Mouse (Mus musculus): ENCODE measurements at regions not wholly inside any gene's neighbourhood (a gene's known extent, or its start where the extent isn't known, plus 50 kb on each side); places are given as distances from the start of the nearest gene placed in this dataset.

- ATAC-seq (replicated peaks; ENCODE audit: low read depth, poor library complexity, severe bottlenecking): no peak
Observed at GRCm38 (mm10) chr1:190067181-190067580, 103.3 kb downstream of the Prox1 start.

GRCm38 (mm10) chr1:190066426-190066825 is 104.1 kb downstream of the Prox1 start:
- no peak for ATAC-seq (replicated peaks; ENCODE audit: low read depth, poor library complexity, severe bottlenecking)

GRCm38 (mm10) chr1:190061560-190062295 is 108.8 kb downstream of the Prox1 start:
- no peak for ATAC-seq (replicated peaks; ENCODE audit: low read depth, poor library complexity, severe bottlenecking)

- ATAC-seq (replicated peaks; ENCODE audit: low read depth, poor library complexity, severe bottlenecking): no peak
Observed at GRCm38 (mm10) chr1:190059025-190059424, 111.5 kb downstream of the Prox1 start.

- ATAC-seq (replicated peaks; ENCODE audit: low read depth, poor library complexity, severe bottlenecking): no peak
Observed at GRCm38 (mm10) chr1:190056931-190057330, 113.6 kb downstream of the Prox1 start.

- no peak for ATAC-seq (replicated peaks; ENCODE audit: low read depth, poor library complexity, severe bottlenecking)
Observed at GRCm38 (mm10) chr1:190051903-190052302, 118.6 kb downstream of the Prox1 start.

GRCm38 (mm10) chr1:190048521-190049170 is 121.9 kb downstream of the Prox1 start:
- ATAC-seq (replicated peaks; ENCODE audit: low read depth, poor library complexity, severe bottlenecking): no peak

GRCm38 (mm10) chr1:190047201-190047600 is 123.3 kb downstream of the Prox1 start:
- ATAC-seq (replicated peaks; ENCODE audit: low read depth, poor library complexity, severe bottlenecking): no peak

- no peak for ATAC-seq (replicated peaks; ENCODE audit: low read depth, poor library complexity, severe bottlenecking)
Observed at GRCm38 (mm10) chr1:190045797-190046196, 123.6 kb upstream of the Smyd2 start.

GRCm38 (mm10) chr1:190044036-190044435 is 121.9 kb upstream of the Smyd2 start:
- no peak for ATAC-seq (replicated peaks; ENCODE audit: low read depth, poor library complexity, severe bottlenecking)

GRCm38 (mm10) chr1:190043156-190043555 is 121.0 kb upstream of the Smyd2 start:
- no peak for ATAC-seq (replicated peaks; ENCODE audit: low read depth, poor library complexity, severe bottlenecking)

GRCm38 (mm10) chr1:190042197-190042596 is 120.0 kb upstream of the Smyd2 start:
- no peak for ATAC-seq (replicated peaks; ENCODE audit: low read depth, poor library complexity, severe bottlenecking)

- no peak for ATAC-seq (replicated peaks; ENCODE audit: low read depth, poor library complexity, severe bottlenecking)
Observed at GRCm38 (mm10) chr1:190041096-190041706, 119.0 kb upstream of the Smyd2 start.

- ATAC-seq (replicated peaks; ENCODE audit: low read depth, poor library complexity, severe bottlenecking): no peak
Observed at GRCm38 (mm10) chr1:190038046-190038445, 115.9 kb upstream of the Smyd2 start.

GRCm38 (mm10) chr1:190036726-190037125 is 114.6 kb upstream of the Smyd2 start:
- no peak for ATAC-seq (replicated peaks; ENCODE audit: low read depth, poor library complexity, severe bottlenecking)

- no peak for ATAC-seq (replicated peaks; ENCODE audit: low read depth, poor library complexity, severe bottlenecking)
Observed at GRCm38 (mm10) chr1:190035935-190036334, 113.8 kb upstream of the Smyd2 start.

- ATAC-seq (replicated peaks; ENCODE audit: low read depth, poor library complexity, severe bottlenecking): no peak
Observed at GRCm38 (mm10) chr1:190034091-190034490, 111.9 kb upstream of the Smyd2 start.

GRCm38 (mm10) chr1:190027536-190027935 is 105.4 kb upstream of the Smyd2 start:
- ATAC-seq (replicated peaks; ENCODE audit: low read depth, poor library complexity, severe bottlenecking): no peak

GRCm38 (mm10) chr1:190009466-190009865 is 87.3 kb upstream of the Smyd2 start:
- peak; percentile 42; the same call in 1 of the 2 replicates for ATAC-seq (replicated peaks; ENCODE audit: low read depth, poor library complexity, severe bottlenecking)

GRCm38 (mm10) chr1:190007271-190007670 is 85.1 kb upstream of the Smyd2 start:
- no peak for ATAC-seq (replicated peaks; ENCODE audit: low read depth, poor library complexity, severe bottlenecking)

GRCm38 (mm10) chr1:190001084-190001483 is 78.9 kb upstream of the Smyd2 start:
- ATAC-seq (replicated peaks; ENCODE audit: low read depth, poor library complexity, severe bottlenecking): no peak

Measured in common myeloid progenitor, adult 5-6 weeks (primary cell).